Mouse (Mus musculus) bone marrow, adult 2 months (tissue): Measurements from ENCODE around the gene Pagr1a. TPM values are rescaled to one million over a fixed set of nuclear protein-coding genes. Genes with fewer than 3 reads are reported as not detected.
A peak's percentile ranks its signal among the peaks of the same experiment; 100 is the strongest.

Experiments
- H3K27ac ChIP-seq: fragments of 200-500 bp; 2 replicates; pipeline ENCODE4 v1.5.1; 2012; ENCODE audit warnings: low read depth, mild to moderate bottlenecking, control low read depth, inconsistent platforms, low read length; ENCODE audit not compliant: control insufficient read depth, poor library complexity, insufficient read depth
- H3K4me1 ChIP-seq: fragments of 200-500 bp; 2 replicates; pipeline ENCODE4 v1.6.1; 2011; ENCODE audit warnings: low read length; ENCODE audit not compliant: control insufficient read depth, insufficient read depth
- H3K4me3 ChIP-seq: fragments of 200-500 bp; replicated peaks from 2 replicates; pipeline ENCODE3; 2011; ENCODE audit warnings: mild to moderate bottlenecking, low read depth, low read length, control low read depth; ENCODE audit not compliant: control insufficient read depth
- CTCF ChIP-seq: fragments of 200-500 bp; IDR thresholded peaks from 2 replicates; pipeline ENCODE4 v1.5.1; 2011; ENCODE audit warnings: low read length, control low read depth; ENCODE audit not compliant: control insufficient read depth, insufficient read depth
- POLR2A ChIP-seq: fragments of 200-500 bp; IDR thresholded peaks from 2 replicates; pipeline ENCODE4 v1.6.1; 2011; ENCODE audit warnings: low read depth, mild to moderate bottlenecking, control low read depth, low read length, borderline replicate concordance; ENCODE audit not compliant: control insufficient read depth
- WGBS: fragments of 180-500 bp; shearing (Covaris S2); methylation state at CpG from one replicate; pipeline ENCODE4 v1.1.7; 2018; 5-methylcytosine and 5-hydroxymethylcytosine counted together
- polyA plus RNA-seq: library from polyadenylated mRNA; stranded (reverse); fragments of >200 nt; gene quantifications from 2 replicates; pipeline ENCODE4 v1.2.4, GENCODE M21; 2011; ENCODE audit warnings: low replicate concordance; ENCODE audit not compliant: missing spikeins, insufficient read depth, insufficient read length

Pagr1a gene
- polyA plus RNA-seq, 1 experiment = not detected

DNA sequence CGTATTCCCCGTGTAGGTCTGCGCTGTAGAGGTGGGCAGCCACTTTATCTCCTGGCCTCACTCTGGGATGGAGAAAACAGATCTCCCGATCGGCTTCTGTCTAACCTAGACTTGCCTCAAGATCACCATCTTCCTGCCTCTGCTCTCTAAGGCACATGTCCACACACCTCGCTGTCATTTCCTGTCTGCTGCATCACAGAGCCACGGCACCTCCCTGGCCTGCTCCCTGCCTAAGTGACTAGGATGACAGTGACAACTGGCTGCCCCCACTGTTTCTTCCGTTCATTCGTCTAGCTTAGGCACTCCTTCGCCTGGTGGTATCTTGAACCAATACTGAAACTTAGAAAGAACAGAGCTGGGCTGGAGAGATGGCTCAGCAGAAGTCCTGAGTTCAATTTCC, 17.6 kb downstream of the Pagr1a start:
- Histone ChIP-seq H3K27ac (no peak overlapping the region), H3K4me3 (no peak overlapping the region), H3K4me1 (no peaks in the 10 kb centered on the region)
- TF ChIP-seq CTCF (no peak), POLR2A (no peak)
- 72% methylated on average over 10 of the region's 10 CpGs for WGBS

DNA sequence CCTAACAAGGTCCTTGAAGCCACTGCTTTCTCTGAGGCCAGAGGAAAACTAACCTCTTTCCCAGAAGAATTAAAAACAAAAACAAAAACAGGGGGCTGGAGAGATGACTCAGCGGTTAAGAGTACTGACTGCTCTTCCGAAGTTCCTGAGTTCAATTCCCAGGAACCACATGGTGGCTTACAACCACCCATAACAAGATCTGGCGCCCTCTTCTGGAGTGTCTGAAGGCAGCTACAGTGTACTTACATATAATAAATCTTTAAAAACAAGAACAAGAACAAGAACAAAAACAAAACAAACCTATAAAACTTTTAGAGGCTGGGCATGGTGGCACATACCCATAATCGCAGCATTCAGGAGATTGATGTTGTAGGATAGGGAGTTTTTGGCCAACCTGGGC, 20.7 kb downstream of the Pagr1a start:
- TF ChIP-seq CTCF (no peak), POLR2A (no peak)
- WGBS = 78% methylated on average over 4 of the region's 4 CpGs
- Histone ChIP-seq H3K4me1 (no peaks in the 10 kb centered on the region), H3K27ac (no peak overlapping the region), H3K4me3 (no peak overlapping the region)

DNA sequence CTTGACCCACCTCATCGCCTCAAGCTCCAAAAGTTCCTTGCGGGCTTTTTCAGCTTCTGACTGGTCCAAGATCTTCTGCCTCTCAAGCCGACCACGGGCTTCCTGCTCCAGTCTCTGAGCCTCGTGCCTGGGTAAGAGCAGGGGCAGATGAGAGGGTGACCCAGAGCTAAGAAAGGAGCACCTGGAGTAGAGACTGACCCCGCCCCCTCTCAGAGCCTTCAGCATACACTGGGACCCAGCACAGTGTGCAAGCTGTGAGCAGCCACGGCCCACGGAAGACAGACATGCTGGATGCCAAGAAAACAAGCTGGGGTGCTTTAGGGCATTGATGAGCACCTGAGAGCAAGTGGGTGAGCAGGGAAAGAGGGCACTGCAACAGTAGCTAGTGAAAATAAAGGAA, 28.3 kb downstream of the Pagr1a start:
- 81% methylated on average over 8 of the region's 8 CpGs for WGBS
- TF ChIP-seq CTCF (no peak), POLR2A (no peak)
- Histone ChIP-seq H3K27ac (no peak overlapping the region), H3K4me3 (no peak overlapping the region), H3K4me1 (no peaks in the 10 kb centered on the region)

DNA sequence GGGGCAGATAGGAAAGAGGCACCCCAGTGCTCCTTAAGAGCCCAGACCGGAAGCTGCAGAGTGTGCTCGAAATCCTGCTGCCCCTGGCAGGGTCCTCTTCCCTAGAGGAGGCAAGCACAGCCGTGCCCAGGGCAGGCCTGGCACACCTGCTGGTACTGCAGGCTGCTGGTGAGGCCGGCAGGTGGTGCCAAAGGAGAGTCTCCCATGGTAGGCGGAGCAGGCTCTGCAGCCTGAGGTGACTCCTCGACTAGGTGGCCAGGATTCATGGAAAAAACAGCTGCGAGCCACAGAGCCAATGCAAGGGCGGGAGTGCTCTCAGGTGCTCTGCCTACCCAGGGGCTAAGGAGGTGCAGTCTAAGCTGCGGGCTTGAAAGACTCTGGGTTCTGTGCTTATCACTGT, 30.8 kb downstream of the Pagr1a start:
- 62% methylated on average over 9 of the region's 9 CpGs for WGBS
- Histone ChIP-seq H3K27ac (no peak overlapping the region), H3K4me3 (no peak overlapping the region), H3K4me1 (no peaks in the 10 kb centered on the region)
- TF ChIP-seq CTCF (peak; percentile 41; the same call in 1 of the 2 replicates), POLR2A (no peak)

DNA sequence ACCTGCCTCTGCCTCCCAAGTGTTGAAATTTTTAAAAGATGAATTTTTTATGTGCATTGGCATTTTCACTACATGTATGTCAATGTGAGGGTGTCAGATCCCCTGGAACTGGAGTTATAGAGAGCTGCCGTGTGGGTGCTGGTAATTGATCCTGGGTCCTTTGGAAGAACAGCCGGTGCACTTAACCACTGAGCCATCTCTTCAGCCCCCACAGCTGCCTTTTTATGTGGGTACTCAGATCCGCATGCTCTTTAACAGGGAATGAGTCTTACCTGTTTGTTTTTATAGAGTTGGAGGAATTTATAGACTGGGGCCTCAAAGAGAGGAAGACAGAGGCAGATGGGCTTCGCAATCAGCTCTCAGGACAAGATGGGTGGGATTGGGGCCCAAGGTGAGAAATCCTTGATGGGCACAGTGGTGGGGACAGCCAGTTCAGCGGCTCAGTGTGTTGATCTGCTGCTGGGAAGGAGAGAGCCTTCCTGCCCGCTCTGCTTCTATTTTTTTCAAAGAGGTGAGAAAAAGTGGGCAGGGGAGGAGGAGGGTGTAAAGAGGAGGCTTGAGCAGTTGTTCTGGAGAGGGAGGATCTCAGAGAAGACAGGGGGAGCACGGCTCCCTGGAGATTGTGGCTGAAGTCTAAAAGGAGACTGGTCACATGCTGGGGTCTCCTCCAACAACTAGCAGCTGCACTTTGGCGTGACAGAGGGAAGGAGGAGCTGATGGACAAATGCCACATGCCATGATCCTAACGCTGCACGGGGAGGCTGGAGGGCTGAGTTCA, 32.3 kb downstream of the Pagr1a start:
- WGBS = 82% methylated on average over 10 of the region's 10 CpGs
- Histone ChIP-seq H3K4me1 (no peaks in the 10 kb centered on the region; the same call in 1 of the 2 replicates), H3K4me3 (no peak overlapping the region), H3K27ac (no peak overlapping the region)
- TF ChIP-seq CTCF (no peak), POLR2A (no peak)

DNA sequence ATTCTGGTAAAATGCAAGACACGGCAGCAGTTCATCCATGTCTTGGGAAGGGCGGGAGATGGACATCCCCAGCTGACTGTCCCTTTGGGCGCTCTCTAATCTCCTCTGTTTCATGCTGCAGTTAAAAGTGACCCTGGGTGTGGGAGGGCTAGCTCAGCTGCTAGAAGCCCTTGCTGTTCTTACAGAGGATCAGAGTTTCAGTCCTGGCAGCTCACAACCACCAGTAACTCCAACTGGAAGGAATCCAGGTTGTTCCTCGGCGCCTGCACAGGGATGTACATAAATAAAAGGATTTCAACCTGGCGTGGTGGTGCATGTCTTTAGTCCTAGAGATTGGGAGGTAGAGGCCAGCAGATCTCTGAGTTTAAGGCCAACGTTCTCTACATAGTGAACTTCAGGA, 34.0 kb downstream of the Pagr1a start:
- TF ChIP-seq POLR2A = no peak
- no peak for TF ChIP-seq CTCF
- 86% methylated on average over 7 of the region's 7 CpGs for WGBS

DNA sequence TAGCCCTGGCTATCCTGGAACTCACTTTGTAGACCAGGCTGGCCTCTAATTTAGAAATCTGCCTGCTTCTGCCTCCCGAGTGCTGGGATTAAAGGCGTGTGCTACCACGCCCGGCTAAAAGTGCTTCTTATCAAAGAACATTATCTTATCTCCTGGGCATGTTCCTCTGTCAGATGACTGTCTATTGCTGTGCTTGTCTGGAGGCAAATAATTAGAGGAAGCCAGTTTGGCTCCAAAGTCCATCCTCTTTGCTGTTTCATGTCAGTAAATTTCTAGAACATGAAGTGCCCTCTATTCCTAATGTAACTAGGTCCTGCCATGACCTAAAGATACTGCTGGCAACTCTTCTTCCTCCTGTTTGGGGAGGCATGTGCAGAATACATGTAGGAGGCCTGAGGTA, 35.1 kb downstream of the Pagr1a start:
- Histone ChIP-seq H3K27ac (no peak overlapping the region), H3K4me3 (no peak overlapping the region), H3K4me1 (peaks cover under 1% of the 10 kb centered on the region; the same call in 1 of the 2 replicates)
- 56% methylated on average over 4 of the region's 4 CpGs for WGBS
- TF ChIP-seq POLR2A = no peak
- TF ChIP-seq CTCF = no peak

More for the DNA sequence above, 34.0 kb downstream of the Pagr1a start:
- Histone ChIP-seq H3K27ac (no peak overlapping the region), H3K4me3 (no peak overlapping the region), H3K4me1 (no peaks in the 10 kb centered on the region; the same call in 1 of the 2 replicates)

DNA sequence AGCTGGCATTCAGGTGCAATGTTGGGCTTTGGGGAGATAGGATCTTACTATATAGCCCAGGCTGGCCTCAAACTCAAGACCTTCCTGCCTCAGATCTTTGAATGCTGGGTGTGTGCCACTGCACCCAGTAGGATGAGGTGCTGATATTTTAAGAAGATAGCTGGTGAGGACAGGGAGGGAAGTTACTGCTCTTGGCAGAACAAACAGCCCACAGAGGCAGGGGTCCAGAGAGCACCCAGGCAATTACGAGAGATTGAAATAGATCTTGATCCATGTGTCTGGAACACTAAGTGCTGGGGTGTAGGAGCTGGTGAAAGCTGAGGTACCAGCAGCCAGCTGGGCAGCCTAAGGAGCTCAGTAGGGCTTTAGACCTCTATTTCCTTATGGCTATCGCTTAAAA, 35.6 kb downstream of the Pagr1a start:
- WGBS = 80% methylated on average over 2 of the region's 2 CpGs
- TF ChIP-seq POLR2A = no peak
- TF ChIP-seq CTCF = no peak
- Histone ChIP-seq H3K27ac (no peak overlapping the region), H3K4me3 (no peak overlapping the region), H3K4me1 (peaks cover 2% of the 10 kb centered on the region; the same call in 1 of the 2 replicates)
